Mouse (Mus musculus) cerebellum, adult (tissue): ENCODE data around the gene Spi1.
A peak's percentile ranks its signal among the peaks of the same experiment; 100 is the strongest.

Source experiments
- ATAC-seq: cut with Nextera tagmentation; 2 replicates; pipeline ENCODE4 v1.9.2; 2017; ENCODE audit warnings: mild to moderate bottlenecking, moderate library complexity, mixed read lengths; ENCODE audit not compliant: insufficient number of reproducible peaks, low FRiP score, low TSS enrichment

The Spi1 gene

DNA sequence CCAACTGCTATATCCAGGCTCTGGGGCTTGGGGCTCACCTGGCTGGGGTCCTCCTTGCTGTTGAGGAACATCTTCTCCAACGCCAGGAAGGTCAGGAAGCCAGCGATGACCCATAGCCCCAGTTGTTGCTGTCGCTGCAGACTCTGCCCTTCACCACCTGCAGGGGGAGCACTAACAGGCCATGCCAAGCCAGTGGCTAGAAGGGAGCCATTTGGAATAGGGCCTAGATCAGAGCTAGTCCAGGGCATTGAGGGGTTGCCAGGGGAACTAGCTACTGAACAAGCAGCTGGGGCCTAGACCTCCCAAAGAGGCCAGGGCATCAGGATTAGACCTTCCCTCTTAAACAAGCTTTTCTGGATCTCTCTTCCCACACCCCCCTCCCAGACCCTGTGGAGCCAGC, 16.6 kb upstream of the Spi1 start:
- no peak for ATAC-seq

DNA sequence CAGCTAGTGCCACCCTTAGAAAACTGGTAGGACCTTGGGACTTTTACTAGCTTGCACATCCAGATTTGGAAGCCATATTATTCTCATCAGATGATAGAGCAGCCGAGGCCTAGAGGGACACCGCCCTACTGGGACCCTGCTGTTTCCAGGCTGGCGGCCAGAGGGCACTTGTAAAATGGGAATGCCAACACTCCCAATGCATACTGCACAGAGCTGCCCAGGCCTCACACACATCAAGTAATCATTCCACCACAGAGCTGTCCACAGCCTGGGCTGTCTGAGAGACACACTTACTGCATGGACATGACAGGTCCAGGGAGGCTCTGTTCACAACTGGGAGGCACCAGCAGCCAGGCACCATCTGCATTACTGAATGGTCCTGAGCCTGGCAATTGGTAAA, 15.7 kb upstream of the Spi1 start:
- ATAC-seq: no peak

DNA sequence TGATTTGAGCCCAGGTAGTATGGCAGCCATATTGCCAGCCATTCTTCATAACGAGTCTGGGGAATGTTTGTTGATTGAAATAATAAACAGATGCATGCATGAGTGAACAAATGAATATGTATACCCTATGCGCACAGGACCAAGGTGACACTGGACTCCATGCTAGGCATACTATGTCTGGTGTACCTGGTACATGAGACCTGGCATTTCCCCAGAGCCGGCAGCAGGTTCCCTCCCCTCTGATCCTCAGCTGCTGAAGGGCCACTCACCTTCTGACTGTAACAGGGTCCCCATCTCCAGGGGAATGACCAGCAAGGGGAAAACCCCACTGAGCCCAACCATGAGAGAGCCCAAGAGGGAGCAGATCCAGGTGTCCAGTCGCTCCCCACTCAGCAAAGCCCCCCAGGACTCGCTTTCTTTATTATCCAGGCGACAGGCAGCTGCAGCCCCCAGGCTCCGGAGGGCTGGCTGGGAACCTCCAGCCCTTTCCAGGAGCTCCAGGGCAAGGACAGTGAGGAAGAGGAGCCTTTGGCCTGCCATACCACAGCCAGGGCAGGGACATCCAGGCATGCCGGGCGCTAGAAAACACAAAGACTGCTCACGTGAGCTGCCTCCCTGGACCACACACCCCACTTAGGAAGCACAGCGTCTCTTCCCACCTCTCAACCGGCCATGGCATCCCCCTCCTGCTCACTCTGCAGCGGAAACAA, 13.9 kb upstream of the Spi1 start:
- no peak for ATAC-seq

DNA sequence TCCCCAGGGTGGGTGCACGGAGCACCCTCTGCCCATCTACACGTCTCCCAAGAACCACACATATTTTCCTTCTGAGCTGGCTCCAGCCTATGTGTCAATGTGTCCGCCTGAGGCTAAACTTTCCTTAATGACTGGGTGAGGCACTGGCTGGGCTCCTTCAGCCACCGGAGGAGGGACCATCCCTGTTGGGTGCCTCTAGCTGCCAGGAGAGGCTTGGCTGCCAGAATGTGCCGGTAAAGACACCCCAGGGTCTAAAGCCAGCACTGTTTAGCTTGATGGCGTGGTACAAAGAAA, 13.4 kb upstream of the Spi1 start:
- ATAC-seq: no peak

DNA sequence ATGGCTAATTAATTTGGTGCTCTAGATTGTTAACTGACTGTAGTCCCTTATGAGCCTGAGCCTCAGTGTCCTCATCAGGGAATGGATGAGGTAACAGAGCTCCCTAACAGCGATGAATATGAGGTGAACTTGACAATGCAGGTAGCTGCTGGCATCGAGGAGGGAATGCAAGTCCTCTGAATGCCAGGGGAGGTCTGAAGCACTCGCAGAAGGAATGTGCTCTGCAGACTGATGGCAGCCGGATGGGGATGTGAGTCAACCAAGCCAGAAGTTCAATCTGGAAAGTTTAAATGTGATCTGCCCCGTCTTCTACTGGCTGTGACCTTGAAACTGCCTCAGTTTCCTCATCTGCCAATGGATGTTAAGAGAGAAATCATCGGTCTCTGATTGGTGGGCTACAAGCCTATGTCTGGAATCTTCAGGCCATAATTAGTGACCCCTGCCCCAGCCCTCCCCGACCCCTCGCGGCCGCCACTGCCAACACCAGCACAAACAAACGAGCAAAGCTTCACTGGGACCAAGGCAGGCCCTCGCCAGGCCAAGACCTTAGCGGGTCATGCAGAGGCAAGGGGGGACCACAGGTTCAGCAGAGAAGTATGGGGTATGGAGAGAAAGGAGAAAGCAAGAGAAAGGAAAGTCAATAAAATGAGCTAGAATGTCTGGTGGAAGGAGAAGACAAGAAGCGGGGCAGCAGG, 12.7 kb upstream of the Spi1 start:
- no peak for ATAC-seq

DNA sequence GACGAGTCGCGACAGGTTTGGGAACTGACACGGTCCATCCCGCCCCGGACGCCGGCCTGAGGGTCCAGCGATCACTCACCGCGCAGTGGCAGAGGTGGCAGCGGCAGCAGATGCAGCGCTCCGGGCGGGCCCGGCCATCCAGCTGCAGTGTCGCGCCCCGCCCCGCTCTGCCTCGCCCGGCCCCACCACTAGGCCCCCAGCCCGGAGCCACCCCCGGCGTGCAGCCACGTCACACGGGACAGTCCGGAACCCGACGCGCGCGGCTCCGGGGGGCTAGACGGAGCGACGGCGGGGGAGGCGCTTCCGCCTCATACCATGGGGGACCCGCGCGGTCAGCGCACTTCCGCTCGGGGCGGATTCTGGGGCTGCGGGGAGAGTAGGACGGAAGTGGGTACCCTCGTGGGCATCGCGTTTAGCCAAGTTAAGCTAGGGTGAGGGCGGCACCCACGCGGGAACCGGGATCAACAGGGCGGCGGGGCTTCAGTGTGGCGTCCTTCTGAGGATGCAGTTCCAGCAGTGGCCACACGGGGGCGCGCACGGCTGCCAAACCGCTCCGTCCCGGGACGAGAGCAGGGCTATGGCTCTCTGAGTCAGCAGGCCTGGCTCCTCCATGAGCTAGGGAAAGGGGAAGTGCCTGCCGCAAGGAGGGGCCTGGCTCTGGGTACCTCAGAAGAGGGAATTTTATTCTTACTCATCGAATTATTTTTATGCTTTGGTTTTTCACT, 12.0 kb upstream of the Spi1 start, which contains the start of gene Slc39a13:
Gene Slc39a13 (minus strand): TSS at position 342 of the 725 bp plus-strand sequence.
- ATAC-seq: peak; percentile 89

DNA sequence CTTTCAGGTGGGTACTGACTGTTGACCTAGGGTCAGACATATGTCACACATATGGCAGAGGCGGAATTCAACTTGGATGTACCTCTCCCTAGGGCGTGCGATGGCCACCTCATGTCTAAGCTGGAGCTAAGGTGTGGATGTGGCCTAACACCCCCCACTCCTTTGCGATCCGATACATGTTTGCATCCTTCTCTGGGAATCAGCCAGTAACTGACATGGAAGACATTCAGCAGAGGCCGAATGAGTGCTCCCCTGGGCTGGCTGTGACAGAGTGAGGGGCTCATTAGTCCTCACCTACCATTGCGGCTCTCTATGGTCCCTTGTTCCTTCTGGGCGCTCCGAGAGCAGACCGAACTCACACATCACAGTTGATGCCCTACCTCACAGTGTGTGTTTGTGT, 11.1 kb upstream of the Spi1 start:
- ATAC-seq: no peak

DNA sequence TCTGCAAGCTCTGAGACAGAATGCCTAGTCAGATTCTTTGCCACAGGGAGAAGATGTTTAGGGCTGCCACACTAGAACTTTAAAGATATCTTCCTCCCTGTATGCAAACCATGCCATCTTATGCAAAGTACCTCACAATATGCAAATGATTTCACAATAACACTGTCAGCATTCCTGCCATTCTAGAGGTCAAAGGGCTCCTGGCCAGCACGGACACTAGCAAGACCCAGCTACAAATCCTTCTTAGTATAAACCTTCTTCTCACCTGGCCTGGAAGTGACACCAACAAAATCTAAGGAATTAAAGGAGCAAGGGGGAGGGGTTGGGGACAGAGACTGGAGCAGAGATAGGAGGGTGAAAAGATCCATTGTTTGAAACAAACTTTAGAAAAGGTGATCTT, 10.1 kb upstream of the Spi1 start:
- no peak for ATAC-seq

DNA sequence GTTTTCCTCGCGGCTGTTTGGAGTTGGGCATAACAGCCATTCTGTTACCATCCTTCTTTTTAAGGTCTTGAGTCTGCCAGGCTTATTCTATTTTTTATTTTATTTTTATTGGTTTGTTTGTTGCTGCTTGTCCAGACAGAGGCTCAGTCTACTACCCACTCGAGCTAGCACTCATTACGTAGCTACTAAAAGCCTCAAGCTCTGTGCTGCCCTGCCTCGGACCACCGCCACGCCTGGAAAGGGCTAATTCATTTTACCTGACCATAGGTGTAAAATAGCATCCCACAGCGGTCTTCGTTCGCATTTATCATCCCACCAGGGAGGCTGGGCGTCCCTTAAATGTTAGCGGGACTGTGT, 4.3 kb upstream of the Spi1 start:
- ATAC-seq: no peak

DNA sequence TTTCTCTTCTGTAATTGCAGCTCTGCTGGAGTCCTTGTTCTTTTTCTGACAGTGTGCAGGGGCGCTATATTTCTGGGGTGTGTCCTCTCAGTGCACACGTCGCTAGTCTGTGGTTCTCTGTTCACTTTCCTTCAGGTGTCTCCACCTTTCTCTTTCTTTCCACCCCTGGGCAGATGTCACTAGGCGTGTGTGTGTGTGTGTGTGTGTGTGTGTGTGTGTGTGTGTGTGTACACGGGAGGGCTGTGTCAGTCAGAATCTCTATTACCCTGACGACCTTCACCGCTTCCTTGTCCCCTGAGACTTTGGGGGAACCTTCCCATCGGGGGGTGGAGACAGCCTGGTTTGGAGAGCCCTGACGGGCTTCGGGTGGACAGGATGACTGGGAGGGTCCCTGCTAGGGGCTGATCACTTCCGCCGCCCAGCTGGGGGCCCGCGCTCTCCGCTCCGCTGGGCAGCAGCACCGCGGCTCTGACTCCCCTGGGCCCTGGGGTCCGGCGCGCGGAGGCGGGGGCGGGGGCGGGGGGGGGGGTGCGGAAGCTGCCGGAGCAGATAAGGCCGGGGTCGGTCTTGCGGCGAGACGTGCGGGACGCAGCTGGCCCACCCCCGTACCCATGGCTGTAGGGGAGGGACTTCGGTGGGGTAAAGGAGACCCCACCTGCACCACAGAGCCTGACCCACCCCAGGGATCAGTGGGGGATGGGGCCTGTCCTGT, 3.7 kb upstream of the Spi1 start:
- ATAC-seq: no peak

DNA sequence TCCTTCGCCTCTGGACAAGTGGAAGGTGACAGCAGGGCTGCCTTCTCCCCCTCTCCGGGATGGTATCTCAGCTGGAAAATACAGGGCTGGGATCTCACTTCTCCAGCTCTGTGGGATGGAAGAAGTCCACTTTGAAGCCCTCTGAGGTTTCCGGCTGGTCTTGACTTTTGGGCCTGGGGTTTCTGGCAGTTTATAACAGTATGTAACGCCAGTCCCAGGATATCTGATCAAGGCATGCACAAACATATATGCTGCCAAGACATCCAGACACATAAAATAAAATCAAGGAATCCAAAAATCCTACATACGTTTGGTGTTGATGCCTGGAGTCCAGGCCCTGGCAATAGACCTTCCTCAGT, 3.2 kb upstream of the Spi1 start:
- no peak for ATAC-seq

DNA sequence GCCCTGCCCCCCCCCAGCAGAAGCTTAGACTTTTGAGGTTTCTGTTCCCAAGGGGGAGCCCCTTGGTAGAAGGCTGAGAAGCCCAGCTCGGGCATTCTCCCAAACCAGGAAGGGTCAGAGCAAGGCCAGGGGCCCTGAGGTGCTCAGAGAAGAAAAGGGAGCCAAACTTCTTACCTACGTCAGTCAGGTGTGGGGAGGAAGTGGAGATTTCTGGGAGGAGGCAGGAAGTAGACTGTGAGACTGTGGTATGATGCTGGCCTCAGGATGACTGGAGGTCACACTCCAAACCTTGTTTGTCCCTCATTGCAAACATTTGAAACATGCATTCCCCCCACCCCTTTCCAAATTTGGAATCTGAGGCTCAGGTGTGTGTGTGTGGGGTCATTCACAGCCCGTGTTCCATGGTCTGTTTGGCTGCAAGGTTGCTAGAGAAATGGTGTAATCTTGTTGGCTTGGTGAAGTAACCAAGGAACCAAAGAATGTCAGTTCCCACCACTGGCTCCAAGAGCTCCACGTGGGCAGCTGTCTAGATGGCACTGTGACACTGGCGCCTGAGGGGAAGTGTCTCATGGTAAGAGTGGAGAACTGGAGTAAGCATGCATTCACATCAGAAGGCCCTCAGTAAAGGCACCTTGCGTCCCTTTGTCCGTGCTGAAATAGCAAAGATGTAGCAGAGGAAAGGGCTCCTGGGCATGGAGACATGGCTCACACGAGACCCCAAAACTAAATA, 1.2 kb upstream of the Spi1 start:
- no peak for ATAC-seq

DNA sequence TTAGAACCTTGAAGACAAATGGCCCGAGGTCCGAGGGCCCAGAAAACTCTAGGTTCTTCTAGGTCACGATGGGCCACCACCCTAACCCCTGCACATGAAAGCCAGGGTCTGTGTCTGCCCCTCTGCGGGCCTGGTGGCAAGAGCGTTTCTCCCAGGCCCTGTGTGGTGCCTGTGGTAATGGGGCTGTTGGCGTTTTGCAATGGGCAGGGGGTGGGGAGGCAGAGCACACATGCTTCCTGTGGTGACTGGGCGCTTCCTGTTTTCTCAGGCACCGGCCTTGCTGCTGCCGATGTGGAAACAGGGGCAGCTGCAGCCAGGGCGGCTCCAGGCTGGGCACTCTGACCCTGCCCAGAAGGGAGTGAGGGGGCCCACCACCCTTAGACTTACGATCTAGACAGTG, 654 bp downstream of the Spi1 start:
- no peak for ATAC-seq

DNA sequence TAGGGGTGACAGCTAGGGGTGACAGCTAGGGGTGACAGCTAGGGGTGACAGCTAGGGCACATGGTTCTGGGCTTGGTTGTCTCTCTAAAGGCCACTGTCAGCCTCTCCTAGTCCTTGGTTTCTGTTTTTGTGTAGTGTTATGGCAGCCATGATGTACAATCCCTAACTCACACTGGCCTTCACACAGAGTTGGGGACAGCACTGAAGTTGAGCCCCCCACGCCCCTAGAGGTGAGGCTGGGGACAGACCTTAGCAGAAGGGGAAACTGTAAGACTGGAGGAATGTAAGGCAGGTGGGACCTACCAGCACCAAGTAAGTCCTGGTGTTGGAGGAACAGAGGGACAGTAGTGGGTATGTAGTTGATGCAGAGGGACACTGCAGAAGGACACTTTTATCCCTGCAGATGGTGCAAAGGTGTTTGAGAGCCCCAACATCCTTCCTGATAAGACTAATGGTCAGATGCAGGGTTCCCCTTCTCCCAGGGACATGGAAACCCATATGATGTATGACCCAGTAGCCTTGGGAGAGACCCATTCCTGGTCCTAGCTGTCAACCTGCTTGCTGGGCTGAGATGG, 1.3 kb downstream of the Spi1 start:
- ATAC-seq: no peak

DNA sequence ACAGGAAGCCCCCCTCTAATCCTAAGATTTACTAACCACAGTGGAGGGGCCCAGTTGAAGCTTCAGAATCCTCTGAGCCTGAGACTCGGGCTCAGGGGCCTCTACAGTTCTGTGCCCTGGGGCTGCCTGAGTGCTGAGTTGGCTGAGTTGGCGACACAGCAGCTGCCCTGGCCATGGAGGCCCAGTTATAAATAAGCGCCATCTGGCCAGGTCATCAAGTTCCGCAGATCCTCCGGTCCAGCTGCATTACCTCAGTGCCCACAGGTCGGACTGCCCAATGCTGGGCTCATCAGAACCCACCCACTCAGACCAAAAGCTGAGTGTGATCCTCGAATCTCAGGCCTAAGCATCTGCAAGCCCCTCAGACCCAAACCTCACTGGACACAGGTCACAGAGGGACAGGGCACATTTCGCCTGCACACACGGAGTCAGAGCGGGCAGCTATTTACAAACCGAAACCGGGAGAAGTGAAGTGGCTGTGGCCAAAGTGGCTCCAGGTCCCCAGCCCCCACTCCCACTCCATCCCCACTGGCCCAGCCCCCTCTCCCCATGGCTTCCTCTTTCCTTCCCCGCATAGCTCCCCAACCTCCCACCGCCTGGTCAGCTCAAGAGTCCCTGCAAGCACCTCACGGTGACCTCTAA, 2.1 kb downstream of the Spi1 start:
- ATAC-seq: no peak

DNA sequence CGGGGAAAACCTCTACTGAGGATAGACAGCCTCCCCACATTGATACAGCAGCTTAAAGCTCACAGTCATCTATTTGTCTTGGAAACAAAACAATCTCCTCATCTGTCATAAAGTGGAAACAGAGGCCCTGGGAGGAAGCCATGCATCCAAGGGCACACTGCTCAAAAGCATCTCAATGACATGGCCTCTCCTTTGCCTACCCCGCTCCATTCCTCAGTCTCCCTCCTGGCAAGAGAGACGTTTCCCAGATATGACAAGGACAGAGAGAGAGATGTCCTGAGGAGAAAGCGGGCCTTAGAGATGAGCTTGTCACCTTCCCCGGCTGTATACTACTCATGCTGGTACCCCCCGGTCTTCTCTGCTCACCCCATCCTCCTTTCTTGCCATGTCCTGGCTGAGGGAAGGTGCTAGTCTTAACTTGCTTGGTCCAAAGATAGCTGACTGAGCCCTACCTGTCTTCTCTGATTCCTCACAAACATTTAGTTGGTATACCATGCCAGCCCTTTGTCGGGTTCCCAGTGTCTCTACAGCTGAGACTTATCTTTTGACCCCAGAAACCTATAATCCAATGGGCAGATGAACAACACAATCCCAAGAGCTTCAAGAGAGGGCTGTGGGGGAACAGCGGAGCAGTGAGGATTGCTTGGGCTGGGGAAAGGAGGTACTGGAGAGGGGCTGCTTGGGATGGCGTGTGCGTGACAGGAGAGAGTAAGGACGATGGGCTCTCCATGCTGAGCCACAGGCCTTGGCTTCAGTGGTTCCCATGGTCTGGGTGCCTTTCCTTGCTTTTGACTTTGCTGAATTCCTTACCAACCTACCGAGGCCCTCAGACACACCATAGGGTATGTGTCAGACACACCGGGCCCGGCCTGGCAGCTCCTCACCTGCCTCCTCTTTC, 3.6 kb downstream of the Spi1 start:
- no peak for ATAC-seq

DNA sequence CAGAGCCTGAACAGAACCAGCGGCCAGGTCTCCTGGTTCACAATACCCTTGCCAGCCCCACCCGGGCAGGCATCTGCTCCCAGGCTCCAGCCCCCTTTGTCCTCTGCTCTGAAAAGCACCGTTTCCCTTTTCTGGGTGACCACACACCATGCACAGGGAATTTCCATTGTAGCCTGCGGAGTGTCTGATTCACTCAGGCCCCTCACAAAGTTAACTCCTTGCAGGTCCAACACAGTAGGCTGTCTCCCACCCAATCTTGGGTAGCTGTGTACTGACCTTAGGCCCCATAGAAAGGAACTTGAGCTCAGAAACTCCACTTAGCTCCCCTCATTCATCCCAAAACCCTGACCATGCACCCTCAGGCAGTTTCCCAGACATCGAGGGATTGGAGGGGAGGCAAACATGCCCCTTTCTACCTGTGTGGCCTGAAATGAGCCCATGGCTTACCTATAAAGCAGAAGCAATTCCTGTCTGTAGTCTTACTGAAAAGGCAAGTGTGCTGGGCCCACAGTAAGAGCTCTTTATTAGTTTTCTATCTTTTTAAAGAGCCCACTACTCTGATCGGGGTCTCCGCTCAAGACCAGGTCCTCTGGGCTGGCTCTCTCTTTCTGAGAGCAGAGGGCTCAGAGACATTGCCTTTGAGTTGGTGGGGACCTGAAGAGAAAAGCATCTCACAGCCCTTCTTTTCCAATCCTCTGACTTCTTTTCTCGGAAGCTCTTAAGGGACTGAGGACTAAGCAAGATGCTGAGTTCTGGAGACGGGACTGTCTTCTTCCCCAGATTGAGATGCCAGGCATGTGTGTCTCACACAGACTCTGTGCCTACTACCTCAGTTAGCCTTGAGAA, 4.4 kb downstream of the Spi1 start:
- ATAC-seq: no peak

DNA sequence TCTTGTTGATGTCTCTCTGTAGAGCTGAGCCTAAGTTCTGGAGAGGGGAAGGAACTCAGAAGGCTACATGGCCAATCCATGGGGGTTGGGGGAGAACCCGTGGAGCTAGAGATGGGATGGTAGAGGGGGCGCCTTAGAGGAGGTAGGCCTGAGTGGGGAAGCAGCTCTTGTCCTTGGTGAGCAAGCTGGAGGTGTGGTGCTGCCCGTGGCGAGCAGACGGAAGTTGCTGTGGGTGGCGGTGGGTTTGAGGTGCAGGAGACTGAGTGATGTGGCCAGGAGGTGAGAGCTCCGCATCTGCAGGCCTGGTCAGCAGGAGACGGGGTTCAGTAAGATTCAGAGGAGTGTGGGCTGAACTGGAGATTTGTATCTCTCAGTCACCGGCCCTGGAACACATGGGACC, 5.3 kb downstream of the Spi1 start:
- ATAC-seq: no peak
